Mouse (Mus musculus): ENCODE results near the gene Fam205a1. TPM values are rescaled to one million over a fixed set of nuclear protein-coding genes. Genes with fewer than 3 reads are reported as not detected.
"Not testable (repeated sequence)": the region's sequence is repeated elsewhere in the genome, so short reads cannot be mapped to it uniquely, and the experiment has no call there.

Fam205a1 gene
- total and polyA plus RNA-seq, 2 experiments from 2014 or later = not detected

DNA sequence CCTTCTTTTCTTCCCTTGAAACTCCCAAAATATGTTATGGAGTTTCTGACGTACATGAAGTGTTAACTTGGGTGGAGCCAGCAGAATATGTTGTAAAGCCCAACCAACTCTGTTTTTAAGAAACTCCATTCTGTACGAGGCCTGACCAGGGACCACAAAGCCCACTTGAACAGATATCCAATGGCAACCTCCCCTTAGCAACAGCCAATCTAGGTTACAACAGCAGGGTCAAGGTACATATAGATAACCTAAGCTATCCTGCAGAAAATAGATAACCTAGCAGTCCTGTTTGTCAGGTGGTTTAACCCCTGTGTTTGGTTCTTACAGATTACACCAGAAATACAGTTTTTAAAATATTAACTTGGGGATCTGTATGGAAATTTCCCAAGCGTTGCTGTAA is 13.7 kb upstream of the Fam205a1 start:
- TF ChIP-seq CTCF (IDR thresholded peaks at IDR 0.05) = no peak
- H3K4me2 ChIP-seq (ENCODE audit: low read depth, low read length, poor library complexity, severe bottlenecking) = no peak overlapping the region
- no peak overlapping the region for H3K27ac ChIP-seq (ENCODE audit: low read depth, low read length)
- DNase-seq (ENCODE audit: low spot score) (no peak), ATAC-seq (ENCODE audit: low FRiP score) (no peak)
- H3K4me3 ChIP-seq (ENCODE audit: low read depth, low read length) = no peak overlapping the region
- no peaks in the 10 kb centered on the region for H3K9me3 ChIP-seq (ENCODE audit: low read length)
- no peaks in the 10 kb centered on the region for H3K36me3 ChIP-seq (ENCODE audit: insufficient read depth, low read length)
- 79% methylated on average over 3 of the region's 3 CpGs for WGBS
- H3K4me1 ChIP-seq (ENCODE audit: insufficient read depth, low read length) = no peaks in the 10 kb centered on the region
- no peaks in the 10 kb centered on the region for H3K27me3 ChIP-seq (ENCODE audit: insufficient read depth, low read length)
- H3K9ac ChIP-seq (replicated peaks; ENCODE audit: low read length, poor library complexity, severe bottlenecking) = no peak overlapping the region

DNA sequence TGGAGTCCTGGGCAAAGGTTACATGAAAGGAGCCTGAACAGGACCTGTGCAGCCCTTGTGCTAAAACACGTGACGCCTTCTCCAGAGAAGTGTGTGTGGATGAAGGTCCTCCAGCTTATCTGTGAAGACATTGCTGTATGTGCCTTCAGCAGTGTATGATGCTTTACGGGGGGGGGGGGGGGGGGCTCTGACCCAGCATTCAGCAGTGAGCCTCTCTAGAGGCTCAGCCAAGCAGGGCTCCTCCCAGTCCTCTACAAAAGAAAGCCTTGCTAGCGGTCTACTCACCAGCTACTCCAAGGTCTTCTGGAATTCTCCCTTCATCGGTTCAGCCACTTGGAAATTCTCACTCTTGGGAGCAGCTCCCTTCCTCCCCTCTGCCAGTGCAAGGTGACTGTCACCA is 9.8 kb upstream of the Fam205a1 start:
- H3K36me3 ChIP-seq (ENCODE audit: insufficient read depth, low read length); H3K9me3 ChIP-seq (ENCODE audit: low read length); H3K27ac ChIP-seq (ENCODE audit: low read depth, low read length); H3K4me1 ChIP-seq (ENCODE audit: insufficient read depth, low read length); H3K4me3 ChIP-seq (ENCODE audit: low read depth, low read length); H3K9ac ChIP-seq (replicated peaks; ENCODE audit: low read length, poor library complexity, severe bottlenecking); H3K4me2 ChIP-seq (ENCODE audit: low read depth, low read length, poor library complexity, severe bottlenecking); ATAC-seq (ENCODE audit: low FRiP score); H3K27me3 ChIP-seq (ENCODE audit: insufficient read depth, low read length); DNase-seq (ENCODE audit: low spot score): not testable (repeated sequence)
- WGBS = 84% methylated on average over 4 of the region's 5 CpGs

DNA sequence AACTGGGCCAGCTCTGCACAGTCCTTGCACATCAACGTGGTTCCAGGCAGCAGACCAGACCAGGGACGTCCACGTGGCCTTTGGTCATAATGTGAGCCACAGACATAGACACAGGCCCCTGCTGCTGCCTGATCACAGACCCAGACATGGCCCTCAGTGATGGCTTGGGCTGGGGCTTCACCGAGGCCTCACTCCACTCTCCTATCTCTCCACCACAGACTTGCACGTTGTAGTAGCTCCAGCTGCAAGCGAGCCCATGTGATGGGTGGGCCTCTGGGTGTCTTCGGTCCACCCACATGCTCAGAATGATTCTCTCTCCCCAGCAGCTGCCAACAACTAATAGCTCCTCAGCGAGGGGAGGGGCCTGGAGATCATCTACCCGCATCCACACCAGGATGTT is 6.8 kb upstream of the Fam205a1 start:
- H3K27me3 ChIP-seq (ENCODE audit: insufficient read depth, low read length); H3K4me3 ChIP-seq (ENCODE audit: low read depth, low read length); DNase-seq (ENCODE audit: low spot score); H3K27ac ChIP-seq (ENCODE audit: low read depth, low read length); H3K9me3 ChIP-seq (ENCODE audit: low read length); H3K4me2 ChIP-seq (ENCODE audit: low read depth, low read length, poor library complexity, severe bottlenecking); H3K9ac ChIP-seq (replicated peaks; ENCODE audit: low read length, poor library complexity, severe bottlenecking); ATAC-seq (ENCODE audit: low FRiP score); H3K36me3 ChIP-seq (ENCODE audit: insufficient read depth, low read length); H3K4me1 ChIP-seq (ENCODE audit: insufficient read depth, low read length): not testable (repeated sequence)
- WGBS = 86% methylated on average over 9 of the region's 9 CpGs

DNA sequence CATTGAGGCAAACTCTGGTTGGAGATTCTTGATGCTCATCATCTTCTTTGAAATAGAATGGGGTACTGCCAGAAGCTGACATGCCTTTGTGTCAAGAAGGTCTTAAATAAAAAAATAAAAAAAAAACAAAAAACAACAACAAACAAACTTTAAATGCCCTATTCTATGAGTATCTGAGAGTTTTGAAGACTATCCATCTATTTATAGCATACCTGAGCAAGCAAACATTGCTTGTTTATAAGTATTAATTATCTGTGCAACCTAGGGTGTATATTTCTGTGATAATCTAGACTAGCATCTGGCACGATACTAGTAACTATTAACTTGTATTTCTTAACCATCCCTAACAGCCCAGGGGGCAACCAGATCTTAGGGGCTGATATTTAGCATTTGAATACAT is 3.0 kb upstream of the Fam205a1 start, which contains the start of gene Gm12394:
Gene Gm12394, minus strand, starts transcription at position 101 of the 400 bp plus-strand sequence.
- 86% methylated on average over 1 of the region's 1 CpGs for WGBS
- not testable (repeated sequence) for H3K27me3 ChIP-seq (ENCODE audit: insufficient read depth, low read length)

More for the DNA sequence above, 3.0 kb upstream of the Fam205a1 start, which contains the start of gene Gm12394:
- not testable (repeated sequence) for H3K4me3 ChIP-seq (ENCODE audit: low read depth, low read length); H3K36me3 ChIP-seq (ENCODE audit: insufficient read depth, low read length); H3K4me2 ChIP-seq (ENCODE audit: low read depth, low read length, poor library complexity, severe bottlenecking); H3K9me3 ChIP-seq (ENCODE audit: low read length); H3K9ac ChIP-seq (replicated peaks; ENCODE audit: low read length, poor library complexity, severe bottlenecking); H3K4me1 ChIP-seq (ENCODE audit: insufficient read depth, low read length); DNase-seq (ENCODE audit: low spot score); ATAC-seq (ENCODE audit: low FRiP score); H3K27ac ChIP-seq (ENCODE audit: low read depth, low read length)

Other genes with a start within 250 kb of the Fam205a1 start
- 1.3 TPM in 1 of 2 replicates, not detected in the other for gene Gm10591, start 241.7 kb downstream of the Fam205a1 start, total RNA-seq (2014; rRNA removed)
- not detected in 2 replicates for gene Gm10591, start 241.7 kb downstream of the Fam205a1 start, polyA plus RNA-seq (2015; fragmentation: Nextera tagmentation; extraction: Ambion mirVana)
- gene Gm2564, start 224.2 kb downstream of the Fam205a1 start, total RNA-seq (2014; rRNA removed) = not detected in 2 replicates
- gene Gm2564, start 224.2 kb downstream of the Fam205a1 start, polyA plus RNA-seq (2015; fragmentation: Nextera tagmentation; extraction: Ambion mirVana) = 0.47 and 0.77 TPM in 2 replicates
- not detected in 2 replicates for gene Ccl27b, start 198.6 kb downstream of the Fam205a1 start, total RNA-seq (2014; rRNA removed)
- 0.86 TPM in 1 of 2 replicates, not detected in the other for gene Ccl27b, start 198.6 kb downstream of the Fam205a1 start, polyA plus RNA-seq (2015; fragmentation: Nextera tagmentation; extraction: Ambion mirVana)
- gene Il11ra2, start 192.0 kb downstream of the Fam205a1 start, total RNA-seq (2014; rRNA removed) = 0.27 TPM in 1 of 2 replicates, not detected in the other
- gene Il11ra2, start 192.0 kb downstream of the Fam205a1 start, polyA plus RNA-seq (2015; fragmentation: Nextera tagmentation; extraction: Ambion mirVana) = 0.16 TPM in 1 of 2 replicates, not detected in the other
- not detected in 2 replicates for gene 4930578G10Rik, start 118.3 kb downstream of the Fam205a1 start, total RNA-seq (2014; rRNA removed)
- 0.36 TPM in 1 of 2 replicates, not detected in the other for gene 4930578G10Rik, start 118.3 kb downstream of the Fam205a1 start, polyA plus RNA-seq (2015; fragmentation: Nextera tagmentation; extraction: Ambion mirVana)
- gene Ccl19, start 97.3 kb downstream of the Fam205a1 start, total RNA-seq (2014; rRNA removed) = not detected in 2 replicates
- gene Ccl19, start 97.3 kb downstream of the Fam205a1 start, polyA plus RNA-seq (2015; fragmentation: Nextera tagmentation; extraction: Ambion mirVana) = 0.26 and 0.32 TPM in 2 replicates
- gene Ccl21a, start 79.9 kb downstream of the Fam205a1 start, total RNA-seq (2014; rRNA removed) = not detected in 2 replicates
- 0.33 and 0.44 TPM in 2 replicates for gene Ccl21a, start 79.9 kb downstream of the Fam205a1 start, polyA plus RNA-seq (2015; fragmentation: Nextera tagmentation; extraction: Ambion mirVana)
- gene Gm12394, start 2.9 kb upstream of the Fam205a1 start, total RNA-seq (2014; rRNA removed) = 0.09 and 0.16 TPM in 2 replicates
- gene Gm12394, start 2.9 kb upstream of the Fam205a1 start, polyA plus RNA-seq (2015; fragmentation: Nextera tagmentation; extraction: Ambion mirVana) = 0.21 and 0.71 TPM in 2 replicates
- gene Fam205c, start 20.3 kb upstream of the Fam205a1 start, total RNA-seq (2014; rRNA removed) = not detected in 2 replicates
- gene Fam205c, start 20.3 kb upstream of the Fam205a1 start, polyA plus RNA-seq (2015; fragmentation: Nextera tagmentation; extraction: Ambion mirVana) = 2.1 and 4.4 TPM in 2 replicates
- 130 and 148 TPM in 2 replicates for gene Phf24, start 62.8 kb upstream of the Fam205a1 start, total RNA-seq (2014; rRNA removed)
- gene Phf24, start 62.8 kb upstream of the Fam205a1 start, polyA plus RNA-seq (2015; fragmentation: Nextera tagmentation; extraction: Ambion mirVana) = 44.4 and 45.0 TPM in 2 replicates
- 75.6 and 109 TPM in 2 replicates for gene Dnajb5, start 95.9 kb upstream of the Fam205a1 start, total RNA-seq (2014; rRNA removed)
- 37.9 and 41.4 TPM in 2 replicates for gene Dnajb5, start 95.9 kb upstream of the Fam205a1 start, polyA plus RNA-seq (2015; fragmentation: Nextera tagmentation; extraction: Ambion mirVana)
- gene 1700022I11Rik, start 115.7 kb upstream of the Fam205a1 start, total RNA-seq (2014; rRNA removed) = not detected in 2 replicates
- 0.19 and 0.48 TPM in 2 replicates for gene 1700022I11Rik, start 115.7 kb upstream of the Fam205a1 start, polyA plus RNA-seq (2015; fragmentation: Nextera tagmentation; extraction: Ambion mirVana)
- gene Vcp, start 146.6 kb upstream of the Fam205a1 start, total RNA-seq (2014; rRNA removed) = 192 and 242 TPM in 2 replicates
- 448 and 464 TPM in 2 replicates for gene Vcp, start 146.6 kb upstream of the Fam205a1 start, polyA plus RNA-seq (2015; fragmentation: Nextera tagmentation; extraction: Ambion mirVana)
- 15.0 and 18.2 TPM in 2 replicates for gene Fancg, start 156.6 kb upstream of the Fam205a1 start, total RNA-seq (2014; rRNA removed)
- gene Fancg, start 156.6 kb upstream of the Fam205a1 start, polyA plus RNA-seq (2015; fragmentation: Nextera tagmentation; extraction: Ambion mirVana) = 14.2 and 14.3 TPM in 2 replicates
- 30.5 and 33.4 TPM in 2 replicates for gene Pigo, start 171.9 kb upstream of the Fam205a1 start, total RNA-seq (2014; rRNA removed)
- gene Pigo, start 171.9 kb upstream of the Fam205a1 start, polyA plus RNA-seq (2015; fragmentation: Nextera tagmentation; extraction: Ambion mirVana) = 24.4 and 26.1 TPM in 2 replicates
- 89.6 and 102 TPM in 2 replicates for gene Stoml2, start 177.8 kb upstream of the Fam205a1 start, total RNA-seq (2014; rRNA removed)
- gene Stoml2, start 177.8 kb upstream of the Fam205a1 start, polyA plus RNA-seq (2015; fragmentation: Nextera tagmentation; extraction: Ambion mirVana) = 230 and 241 TPM in 2 replicates
- gene Fam214b, start 192.3 kb upstream of the Fam205a1 start, total RNA-seq (2014; rRNA removed) = 31.1 and 48.7 TPM in 2 replicates
- 30.3 and 32.3 TPM in 2 replicates for gene Fam214b, start 192.3 kb upstream of the Fam205a1 start, polyA plus RNA-seq (2015; fragmentation: Nextera tagmentation; extraction: Ambion mirVana)
- gene Unc13b, start 205.1 kb upstream of the Fam205a1 start, total RNA-seq (2014; rRNA removed) = 40.2 and 54.6 TPM in 2 replicates
- 6.3 and 7.9 TPM in 2 replicates for gene Unc13b, start 205.1 kb upstream of the Fam205a1 start, polyA plus RNA-seq (2015; fragmentation: Nextera tagmentation; extraction: Ambion mirVana)

All from midbrain, postnatal 0 days (tissue).